Mouse (Mus musculus) left cerebral cortex, postnatal 36 days (tissue): ENCODE data around the gene Atp2c2. TPM values are rescaled to one million over a fixed set of nuclear protein-coding genes. Genes with fewer than 3 reads are reported as not detected.

Source experiments
- DNase-seq, 2 experiments: peaks; one replicate each; pipeline ENCODE4 v3.0.0; 2021 to 2022; ENCODE audit warnings: low spot score in 2 of 2, mixed read lengths in 1 of 2
- intact Hi-C: fragments of 180-260 bp; cut with DNase I; formaldehyde crosslinking; loops from one replicate; pipeline ENCODE4 v1.15.1; 2025
- total RNA-seq, 2 experiments: library from RNA; stranded (reverse); gene quantifications; 2 replicates each; pipeline ENCODE4 v1.2.3; 2021

Atp2c2 gene
- total RNA-seq, 2 experiments from 2014 or later = 2.0 to 2.6 TPM

GRCm38 (mm10) chr8:119697163-119697562 lies 2.6 kb upstream of the Atp2c2 start:
- intact Hi-C loops = no loop called here
- no peak for DNase-seq

GRCm38 (mm10) chr8:119698960-119699359 lies 849 bp upstream of the Atp2c2 start:
- peak in 1 of 2 experiments; percentile 26 for DNase-seq
- intact Hi-C loops = no loop called here

- DNase-seq = no peak
- intact Hi-C loops = loop anchor here (10.0 kb wide), 1 partner anchor 222 kb away; no protein-coding TSS in a partner anchor
Measured at GRCm38 (mm10) chr8:119702965-119703364, 3.2 kb downstream of the Atp2c2 start.

GRCm38 (mm10) chr8:119707146-119707545 lies 7.3 kb downstream of the Atp2c2 start:
- DNase-seq = no peak
- intact Hi-C loops = loop anchor here (10.0 kb wide), 1 partner anchor 218 kb away; no protein-coding TSS in a partner anchor

GRCm38 (mm10) chr8:119708471-119708870 lies 8.7 kb downstream of the Atp2c2 start:
- intact Hi-C loops = loop anchor here (10.0 kb wide), 1 partner anchor 216 kb away; no protein-coding TSS in a partner anchor
- no peak for DNase-seq

- intact Hi-C loops = loop anchor here (10.0 kb wide), 1 partner anchor 216 kb away; no protein-coding TSS in a partner anchor
Measured at GRCm38 (mm10) chr8:119708878-119709702, 9.3 kb downstream of the Atp2c2 start.

GRCm38 (mm10) chr8:119709703-119710093 lies 9.9 kb downstream of the Atp2c2 start:
- intact Hi-C loops = loop anchor here (10.0 kb wide), 1 partner anchor 215 kb away; no protein-coding TSS in a partner anchor
- no peak for DNase-seq

More at GRCm38 (mm10) chr8:119708878-119709702, 9.3 kb downstream of the Atp2c2 start:
- no peak for DNase-seq

- intact Hi-C loops = no loop called here
Measured at GRCm38 (mm10) chr8:119712226-119712625, 12.4 kb downstream of the Atp2c2 start.

GRCm38 (mm10) chr8:119713421-119713820 lies 13.6 kb downstream of the Atp2c2 start:
- DNase-seq = no peak
- intact Hi-C loops = no loop called here

More at GRCm38 (mm10) chr8:119712226-119712625, 12.4 kb downstream of the Atp2c2 start:
- DNase-seq = no peak

GRCm38 (mm10) chr8:119715221-119715620 lies 15.4 kb downstream of the Atp2c2 start:
- intact Hi-C loops = no loop called here
- DNase-seq = no peak

GRCm38 (mm10) chr8:119716730-119717299 lies 17.0 kb downstream of the Atp2c2 start:
- no peak for DNase-seq
- intact Hi-C loops = no loop called here

- intact Hi-C loops = no loop called here
Measured at GRCm38 (mm10) chr8:119717765-119718164, 18.0 kb downstream of the Atp2c2 start.

GRCm38 (mm10) chr8:119719011-119719501 lies 19.2 kb downstream of the Atp2c2 start:
- peak; percentile 47 for DNase-seq
- intact Hi-C loops = no loop called here

More at GRCm38 (mm10) chr8:119717765-119718164, 18.0 kb downstream of the Atp2c2 start:
- DNase-seq = no peak

GRCm38 (mm10) chr8:119722348-119722747 lies 22.5 kb downstream of the Atp2c2 start:
- DNase-seq = no peak
- intact Hi-C loops = no loop called here

- no peak for DNase-seq
- intact Hi-C loops = no loop called here
Measured at GRCm38 (mm10) chr8:119723676-119724075, 23.9 kb downstream of the Atp2c2 start.

- intact Hi-C loops = no loop called here
Measured at GRCm38 (mm10) chr8:119724596-119724995, 24.8 kb downstream of the Atp2c2 start.

GRCm38 (mm10) chr8:119727093-119727492 lies 27.3 kb downstream of the Atp2c2 start:
- intact Hi-C loops = no loop called here

More at GRCm38 (mm10) chr8:119724596-119724995, 24.8 kb downstream of the Atp2c2 start:
- no peak for DNase-seq

GRCm38 (mm10) chr8:119728351-119728895 lies 28.6 kb downstream of the Atp2c2 start:
- no peak for DNase-seq

More at GRCm38 (mm10) chr8:119727093-119727492, 27.3 kb downstream of the Atp2c2 start:
- DNase-seq = no peak

GRCm38 (mm10) chr8:119732072-119732471 lies 32.3 kb downstream of the Atp2c2 start:
- intact Hi-C loops = no loop called here

More at GRCm38 (mm10) chr8:119728351-119728895, 28.6 kb downstream of the Atp2c2 start:
- intact Hi-C loops = no loop called here

More at GRCm38 (mm10) chr8:119732072-119732471, 32.3 kb downstream of the Atp2c2 start:
- DNase-seq = no peak
